Mouse (Mus musculus): ENCODE results near the gene Olfr1501. TPM values are rescaled to one million over a fixed set of nuclear protein-coding genes. Genes with fewer than 3 reads are reported as not detected.
"Not testable (repeated sequence)": the region's sequence is repeated elsewhere in the genome, so short reads cannot be mapped to it uniquely, and the experiment has no call there.

Gene Olfr1501
- polyA plus RNA-seq (2011; ENCODE audit: insufficient read depth, insufficient read length, low read depth, missing spikeins): not detected in 2 replicates

DNA sequence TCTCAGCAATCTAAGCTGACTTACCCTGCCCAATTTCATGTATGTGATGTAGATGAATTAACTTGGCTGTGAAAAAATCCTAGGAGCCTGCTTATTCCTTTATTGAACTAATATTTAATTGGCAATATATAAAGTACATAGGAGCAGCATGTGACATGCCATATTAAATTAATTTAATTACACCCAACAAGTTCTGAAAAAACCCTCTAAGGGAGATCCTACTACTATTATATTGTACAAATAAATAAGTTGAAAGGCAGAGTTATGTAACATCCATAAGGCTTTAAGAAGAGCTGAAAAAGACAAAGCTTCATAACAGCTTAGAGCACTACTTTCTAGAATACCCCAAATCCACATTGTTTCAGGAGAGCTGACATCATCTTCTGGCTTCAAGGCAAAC is at the start of gene Olfr1501:
Gene Olfr1501 (minus strand): TSS at position 101 of the 400 bp plus-strand sequence.
- H3K4me3 ChIP-seq (ENCODE audit: low read depth, low read length); H3K27me3 ChIP-seq (ENCODE audit: control insufficient read depth, insufficient read depth, low read length, poor library complexity, severe bottlenecking); H3K9ac ChIP-seq (ENCODE audit: low read depth, poor library complexity, severe bottlenecking); H3K9me3 ChIP-seq (replicated peaks; ENCODE audit: control insufficient read depth, insufficient read depth, low read length, poor library complexity, severe bottlenecking); H3K27ac ChIP-seq (ENCODE audit: insufficient read depth, low read length); H3K4me1 ChIP-seq (ENCODE audit: control insufficient read depth, insufficient read depth, low read length); H3K36me3 ChIP-seq (ENCODE audit: control insufficient read depth, insufficient read depth, low read length, poor library complexity, severe bottlenecking): not testable (repeated sequence)

- H3K4me1 ChIP-seq (ENCODE audit: control insufficient read depth, insufficient read depth, low read length): no peaks in the 10 kb centered on the region
- H3K27ac ChIP-seq (ENCODE audit: insufficient read depth, low read length): no peak within 1 kb of the TSS
- no peaks in the 10 kb centered on the region for H3K27me3 ChIP-seq (ENCODE audit: control insufficient read depth, insufficient read depth, low read length, poor library complexity, severe bottlenecking)
- H3K4me3 ChIP-seq (ENCODE audit: low read depth, low read length): no peak within 1 kb of the TSS
- no peaks in the 10 kb centered on the region for H3K9me3 ChIP-seq (replicated peaks; ENCODE audit: control insufficient read depth, insufficient read depth, low read length, poor library complexity, severe bottlenecking)
- TF ChIP-seq CTCF (IDR thresholded peaks at IDR 0.05; ENCODE audit: low read depth, low read length) (no peak), POLR2A (IDR thresholded peaks at IDR 0.05; ENCODE audit: insufficient read depth, low read length) (no peak), EP300 (IDR thresholded peaks at IDR 0.05; ENCODE audit: insufficient read depth, low read depth, low read length) (no peak)
- H3K36me3 ChIP-seq (ENCODE audit: control insufficient read depth, insufficient read depth, low read length, poor library complexity, severe bottlenecking): no peaks in the 10 kb centered on the region
- no peak within 1 kb of the TSS for H3K9ac ChIP-seq (ENCODE audit: low read depth, poor library complexity, severe bottlenecking)
Measured at GRCm38 (mm10) chr19:13897828-13898227, 47.3 kb upstream of the Olfr1501 start, which contains the start of gene Olfr1504. TSS of gene Olfr1504 (minus strand) at chr19:13897928.

DNA sequence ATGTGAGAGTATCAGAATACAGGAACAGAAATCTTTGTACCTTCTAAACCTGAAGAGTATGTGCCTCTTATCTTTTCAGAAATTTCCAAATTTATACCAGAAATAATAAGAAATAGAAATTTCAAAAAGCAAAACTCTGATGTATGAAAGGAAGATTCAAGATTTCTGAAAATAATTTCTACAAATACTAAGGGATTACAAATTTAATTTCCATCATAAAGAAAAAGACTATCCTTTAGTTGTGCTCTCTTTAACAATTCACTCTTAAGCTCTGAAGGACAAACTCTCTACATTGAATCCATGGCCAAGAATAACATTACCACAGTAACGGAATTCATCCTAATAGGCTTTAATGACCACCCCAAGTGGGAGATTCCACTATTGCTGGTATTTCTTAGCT is 11.0 kb upstream of the Olfr1501 start, which contains the start of gene Olfr1502:
Gene Olfr1502 (plus strand): TSS at position 301 of the 400 bp plus-strand sequence.
- Histone ChIP-seq H3K9me3 (replicated peaks; ENCODE audit: control insufficient read depth, insufficient read depth, low read length, poor library complexity, severe bottlenecking) (no peaks in the 10 kb centered on the region), H3K36me3 (ENCODE audit: control insufficient read depth, insufficient read depth, low read length, poor library complexity, severe bottlenecking) (no peaks in the 10 kb centered on the region)

GRCm38 (mm10) chr19:13830388-13830787 is 20.1 kb downstream of the Olfr1501 start, which contains the start of gene Olfr1500:
TSS of gene Olfr1500 (minus strand) at chr19:13830488.
- no peak within 1 kb of the TSS for H3K9ac ChIP-seq (ENCODE audit: low read depth, poor library complexity, severe bottlenecking)
- no peaks in the 10 kb centered on the region for H3K27me3 ChIP-seq (ENCODE audit: control insufficient read depth, insufficient read depth, low read length, poor library complexity, severe bottlenecking)
- no peak within 1 kb of the TSS for H3K27ac ChIP-seq (ENCODE audit: insufficient read depth, low read length)
- H3K36me3 ChIP-seq (ENCODE audit: control insufficient read depth, insufficient read depth, low read length, poor library complexity, severe bottlenecking): no peaks in the 10 kb centered on the region
- TF ChIP-seq EP300 (IDR thresholded peaks at IDR 0.05; ENCODE audit: insufficient read depth, low read depth, low read length) (no peak), POLR2A (IDR thresholded peaks at IDR 0.05; ENCODE audit: insufficient read depth, low read length) (no peak), CTCF (IDR thresholded peaks at IDR 0.05; ENCODE audit: low read depth, low read length) (no peak)
- no peaks in the 10 kb centered on the region for H3K9me3 ChIP-seq (replicated peaks; ENCODE audit: control insufficient read depth, insufficient read depth, low read length, poor library complexity, severe bottlenecking)
- H3K4me1 ChIP-seq (ENCODE audit: control insufficient read depth, insufficient read depth, low read length): no peaks in the 10 kb centered on the region
- H3K4me3 ChIP-seq (ENCODE audit: low read depth, low read length): no peak within 1 kb of the TSS

More for the DNA sequence above, 11.0 kb upstream of the Olfr1501 start, which contains the start of gene Olfr1502:
- H3K4me3 ChIP-seq (ENCODE audit: low read depth, low read length): no peak within 1 kb of the TSS
- no peak for TF ChIP-seq POLR2A (IDR thresholded peaks at IDR 0.05; ENCODE audit: insufficient read depth, low read length)
- no peak for TF ChIP-seq CTCF (IDR thresholded peaks at IDR 0.05; ENCODE audit: low read depth, low read length)
- no peak for TF ChIP-seq EP300 (IDR thresholded peaks at IDR 0.05; ENCODE audit: insufficient read depth, low read depth, low read length)
- H3K27ac ChIP-seq (ENCODE audit: insufficient read depth, low read length): no peak within 1 kb of the TSS
- H3K27me3 ChIP-seq (ENCODE audit: control insufficient read depth, insufficient read depth, low read length, poor library complexity, severe bottlenecking): no peaks in the 10 kb centered on the region
- no peak within 1 kb of the TSS for H3K9ac ChIP-seq (ENCODE audit: low read depth, poor library complexity, severe bottlenecking)
- no peaks in the 10 kb centered on the region for H3K4me1 ChIP-seq (ENCODE audit: control insufficient read depth, insufficient read depth, low read length)

GRCm38 (mm10) chr19:13828447-13828846 is 22.0 kb downstream of the Olfr1501 start:
- H3K9me3 ChIP-seq (replicated peaks; ENCODE audit: control insufficient read depth, insufficient read depth, low read length, poor library complexity, severe bottlenecking): no peaks in the 10 kb centered on the region
- no peak overlapping the region for H3K27ac ChIP-seq (ENCODE audit: insufficient read depth, low read length)
- H3K36me3 ChIP-seq (ENCODE audit: control insufficient read depth, insufficient read depth, low read length, poor library complexity, severe bottlenecking): no peaks in the 10 kb centered on the region
- H3K4me3 ChIP-seq (ENCODE audit: low read depth, low read length): no peak overlapping the region
- TF ChIP-seq EP300 (IDR thresholded peaks at IDR 0.05; ENCODE audit: insufficient read depth, low read depth, low read length) (no peak), POLR2A (IDR thresholded peaks at IDR 0.05; ENCODE audit: insufficient read depth, low read length) (no peak), CTCF (IDR thresholded peaks at IDR 0.05; ENCODE audit: low read depth, low read length) (no peak)
- no peaks in the 10 kb centered on the region for H3K27me3 ChIP-seq (ENCODE audit: control insufficient read depth, insufficient read depth, low read length, poor library complexity, severe bottlenecking)
- no peak overlapping the region for H3K9ac ChIP-seq (ENCODE audit: low read depth, poor library complexity, severe bottlenecking)
- no peaks in the 10 kb centered on the region for H3K4me1 ChIP-seq (ENCODE audit: control insufficient read depth, insufficient read depth, low read length)

- Histone ChIP-seq H3K36me3 (ENCODE audit: control insufficient read depth, insufficient read depth, low read length, poor library complexity, severe bottlenecking) (no peaks in the 10 kb centered on the region), H3K9ac (ENCODE audit: low read depth, poor library complexity, severe bottlenecking) (no peak overlapping the region), H3K27me3 (ENCODE audit: control insufficient read depth, insufficient read depth, low read length, poor library complexity, severe bottlenecking) (no peaks in the 10 kb centered on the region), H3K4me3 (ENCODE audit: low read depth, low read length) (no peak overlapping the region), H3K27ac (ENCODE audit: insufficient read depth, low read length) (no peak overlapping the region), H3K4me1 (ENCODE audit: control insufficient read depth, insufficient read depth, low read length) (no peaks in the 10 kb centered on the region), H3K9me3 (replicated peaks; ENCODE audit: control insufficient read depth, insufficient read depth, low read length, poor library complexity, severe bottlenecking) (no peaks in the 10 kb centered on the region)
- TF ChIP-seq CTCF (IDR thresholded peaks at IDR 0.05; ENCODE audit: low read depth, low read length) (no peak), EP300 (IDR thresholded peaks at IDR 0.05; ENCODE audit: insufficient read depth, low read depth, low read length) (no peak), POLR2A (IDR thresholded peaks at IDR 0.05; ENCODE audit: insufficient read depth, low read length) (no peak)
Measured at GRCm38 (mm10) chr19:13820847-13821246, 29.6 kb downstream of the Olfr1501 start.

Measured in ES-Bruce4 (cell line).